Mouse (Mus musculus) gastrocnemius, postnatal 14 days (tissue): Measurements from ENCODE around the gene Cep170. TPM values are rescaled to one million over a fixed set of nuclear protein-coding genes. Genes with fewer than 3 reads are reported as not detected.
A peak's percentile ranks its signal among the peaks of the same experiment; 100 is the strongest.
"Not testable (repeated sequence)": the region's sequence is repeated elsewhere in the genome, so short reads cannot be mapped to it uniquely, and the experiment has no call there.

Source experiments
- DNase-seq: peaks from one replicate; pipeline ENCODE4 v3.0.0; 2021; ENCODE audit warnings: mixed read lengths
- intact Hi-C: fragments of 180-260 bp; cut with DNase I; formaldehyde crosslinking; loops from one replicate; pipeline ENCODE4 v1.15.1; 2025; ENCODE audit warnings: low total_unique reads
- long read RNA-seq, 2 experiments: library from polyadenylated mRNA; stranded (forward); transcript quantifications; one replicate each; pipeline ENCODE4 v2.0.0; 2021
- total RNA-seq, 2 experiments: library from RNA; stranded (reverse); gene quantifications; 2 replicates each; pipeline ENCODE4 v1.2.3; 2021

Gene Cep170
- 10 to 100 TPM; 20.2 to 25.3 TPM for total RNA-seq
- long read RNA-seq, experiment 1: 0 reads
- long read RNA-seq, experiment 2, partial matches to known transcripts: 2 of 3 reads
- long read RNA-seq, experiment 2, other reads (novel, unspliced or antisense): 1 of 3 reads

DNA sequence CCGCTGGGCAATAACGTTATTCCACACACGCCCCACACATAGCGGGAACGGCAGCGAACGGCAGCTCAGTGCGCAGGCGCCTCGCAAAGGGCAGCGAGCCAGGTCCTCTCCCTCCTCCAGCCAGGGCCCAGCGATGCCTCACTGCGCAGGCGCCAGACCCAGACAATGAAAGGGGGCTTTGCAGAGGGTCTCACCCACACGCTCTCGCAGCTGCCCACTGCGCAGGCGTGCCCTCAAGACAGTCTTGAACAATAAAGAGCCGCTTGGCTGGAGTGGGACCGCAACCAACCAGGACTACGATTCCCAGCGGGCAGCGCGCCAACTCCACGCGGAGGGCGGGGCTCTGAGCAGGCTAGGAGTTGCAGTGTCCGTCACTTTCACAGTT lies at the start of gene Cep170:
TSS of gene Cep170 (minus strand) at position 32 of the 385 bp plus-strand sequence.
- intact Hi-C loops: no loop called here
- DNase-seq: peak; percentile 98

DNA sequence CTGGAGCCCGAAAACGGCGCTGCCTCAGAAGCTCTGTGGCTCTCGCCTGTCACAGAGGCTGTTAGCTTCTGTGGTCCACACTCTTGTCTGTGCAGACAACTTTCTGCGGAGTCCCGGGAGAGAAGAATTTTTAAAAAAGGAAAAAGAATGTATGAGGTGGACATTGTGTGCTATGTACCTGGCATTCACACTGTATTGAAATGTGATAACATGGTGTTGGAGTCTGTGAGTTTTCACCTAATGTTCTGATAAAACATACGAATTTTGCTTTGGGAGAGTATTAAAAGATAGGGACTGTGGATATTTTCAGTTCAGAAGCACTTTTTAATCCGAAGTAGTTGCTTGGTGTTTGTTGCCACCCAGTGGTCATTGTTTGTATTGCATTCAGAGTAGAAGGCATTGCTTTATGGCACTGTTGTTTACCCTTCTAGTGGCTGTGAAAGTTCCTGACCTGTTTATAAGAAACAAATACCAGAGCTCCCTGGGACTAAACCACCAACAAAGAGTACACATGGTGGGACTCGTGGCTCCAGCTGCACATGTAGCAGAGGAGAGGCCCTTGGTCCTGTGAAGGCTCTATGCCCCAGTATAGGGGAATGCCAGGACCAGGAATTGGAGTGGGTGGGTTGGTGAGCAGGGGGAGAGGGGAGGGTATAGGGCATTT lies 48.2 kb upstream of the Cep170 start:
- intact Hi-C loops: loop anchor here (2.0 kb wide), 1 partner anchor 149 kb away; no protein-coding TSS in a partner anchor
- peak; percentile 22 for DNase-seq

DNA sequence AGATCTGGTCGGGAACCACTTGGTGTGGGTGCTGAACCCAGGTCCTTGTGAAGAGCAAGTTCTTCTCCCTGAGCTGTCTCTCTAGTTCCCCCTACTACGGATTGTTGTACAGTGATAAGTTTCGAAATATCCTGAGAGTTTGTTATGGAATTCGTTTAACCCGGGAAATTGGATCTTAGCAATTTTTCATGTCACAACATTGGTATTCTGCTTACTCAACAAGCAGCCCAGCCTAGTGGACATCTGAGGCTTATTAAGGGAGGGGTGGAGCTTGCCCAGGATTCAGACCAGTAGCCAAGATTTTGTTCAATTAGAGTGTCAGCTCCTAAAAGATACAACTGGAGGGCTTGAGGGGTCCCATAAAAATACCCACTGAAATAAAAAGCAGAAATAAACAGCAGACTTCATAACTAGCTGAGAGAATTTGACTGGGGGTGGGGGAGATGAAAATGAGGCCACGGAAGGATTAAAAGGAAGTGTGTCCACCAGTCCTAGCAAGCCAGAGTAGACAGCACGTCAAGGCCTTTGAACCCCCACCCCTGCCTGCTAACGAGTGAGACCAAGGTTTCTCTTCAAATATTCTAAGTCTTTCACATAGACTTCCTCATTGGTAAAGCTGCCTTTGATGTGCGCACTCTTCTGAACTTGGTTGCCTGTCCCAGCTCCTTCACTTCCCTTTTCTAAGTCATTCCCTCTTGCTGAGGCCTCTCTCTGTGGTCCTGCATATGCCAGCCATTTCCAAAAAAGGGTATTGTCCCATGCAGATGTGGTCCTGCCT lies 39.1 kb upstream of the Cep170 start:
- DNase-seq: no peak

DNA sequence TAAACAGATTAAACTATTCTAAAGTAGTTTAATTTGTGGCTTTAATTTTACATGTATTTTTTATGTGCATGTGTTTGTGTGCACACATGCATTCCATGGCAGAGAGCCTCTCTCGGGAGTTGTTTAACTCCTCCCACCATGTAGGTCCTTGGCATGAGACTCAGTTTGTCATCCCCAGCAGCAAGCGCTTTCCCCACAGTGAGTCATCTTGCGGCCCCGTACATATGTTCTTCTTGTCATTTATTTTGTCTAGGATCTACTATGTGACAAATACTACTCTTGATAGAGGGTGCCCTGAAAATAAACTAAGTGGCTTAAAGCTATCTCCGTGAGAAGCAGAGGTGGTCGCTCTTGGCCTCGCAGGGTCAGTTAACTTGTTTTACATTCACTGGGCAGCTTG lies 37.5 kb upstream of the Cep170 start:
- intact Hi-C loops: no loop called here
- no peak for DNase-seq

More for the DNA sequence above, 39.1 kb upstream of the Cep170 start:
- intact Hi-C loops: no loop called here

DNA sequence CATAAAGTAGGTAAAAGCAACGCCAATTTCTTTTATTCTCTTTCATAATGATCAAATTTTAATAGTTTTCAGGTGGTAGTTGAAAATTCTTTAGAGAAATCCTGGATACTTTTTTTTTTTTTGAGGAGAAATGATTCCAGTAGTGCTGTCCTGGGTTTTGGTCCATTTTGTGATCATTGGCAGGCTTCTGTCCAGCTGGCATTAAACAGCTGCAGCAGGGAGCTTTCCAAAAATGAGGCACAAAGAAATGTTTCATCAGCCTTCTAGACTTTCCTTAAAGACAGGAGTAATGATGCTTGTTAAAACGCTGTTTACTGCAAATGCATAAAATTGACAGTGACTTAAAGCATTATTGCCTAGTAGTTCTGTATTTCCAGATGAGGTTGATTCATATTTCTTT lies 35.5 kb upstream of the Cep170 start:
- intact Hi-C loops: no loop called here
- peak; percentile 31 for DNase-seq

DNA sequence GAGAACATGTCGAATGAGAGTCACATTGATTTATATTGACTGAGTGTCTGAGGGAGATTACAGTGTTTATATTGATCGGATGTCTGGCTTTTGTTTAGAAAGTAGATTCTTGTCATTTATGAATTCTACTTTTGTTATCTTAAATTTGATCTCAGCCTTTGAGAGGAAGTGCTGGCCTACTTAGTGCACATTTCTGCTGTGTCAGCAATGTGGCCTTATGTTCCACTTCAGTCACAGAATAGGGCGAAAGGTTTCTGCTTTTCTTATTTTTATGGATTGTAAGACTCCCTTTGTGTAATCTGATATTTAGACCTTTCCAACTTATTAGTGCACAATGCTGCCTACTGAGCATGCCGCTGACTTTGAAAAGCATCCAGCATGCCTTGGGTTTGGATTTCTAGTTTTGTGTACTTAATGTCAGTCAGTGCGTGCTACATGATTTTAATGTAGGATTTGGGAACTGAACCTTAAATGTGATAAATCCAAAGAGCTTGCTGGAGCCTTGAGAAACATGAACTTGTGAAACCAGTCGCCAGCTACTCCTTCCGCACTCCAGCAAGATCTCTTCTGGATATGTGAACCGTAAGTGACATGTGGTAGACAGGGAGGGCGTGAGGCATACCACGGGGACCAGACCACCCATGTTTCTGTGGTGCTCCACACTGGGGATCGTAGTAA lies 34.9 kb upstream of the Cep170 start:
- intact Hi-C loops: no loop called here
- no peak for DNase-seq

DNA sequence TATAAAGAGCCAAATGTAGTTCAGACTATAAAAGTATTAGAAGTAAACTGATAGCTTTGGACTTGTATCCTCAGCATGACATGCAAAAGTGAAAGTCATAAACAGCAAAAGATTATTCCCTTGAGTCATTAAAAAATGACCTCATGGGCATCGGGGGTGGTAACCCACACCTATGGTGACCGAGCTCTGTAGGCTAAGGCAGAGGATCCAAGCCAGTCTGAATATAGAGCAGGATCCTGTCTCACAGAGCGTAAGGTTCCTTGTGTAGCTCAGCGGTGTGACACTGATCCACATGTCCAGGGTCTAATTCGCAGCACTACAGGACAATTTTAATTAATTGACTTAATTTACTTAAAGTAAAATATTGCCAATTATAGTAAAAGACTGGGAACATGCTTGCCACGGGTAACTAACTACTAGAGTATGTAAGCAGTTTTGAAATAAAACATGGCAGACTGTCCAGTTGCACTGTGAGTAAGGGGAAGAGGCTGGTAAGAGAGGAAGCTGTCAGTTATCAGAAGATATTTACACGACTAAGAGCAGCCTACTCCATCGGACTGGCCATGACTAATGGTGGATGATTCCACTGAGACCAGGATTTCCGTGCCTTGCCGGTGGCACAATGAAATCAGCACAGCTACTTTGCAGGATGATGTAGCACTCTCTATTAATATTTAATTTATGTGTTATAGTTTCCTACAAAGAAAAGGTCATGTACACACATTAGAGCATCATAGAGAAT lies 33.4 kb upstream of the Cep170 start:
- DNase-seq: no peak
- intact Hi-C loops: no loop called here

DNA sequence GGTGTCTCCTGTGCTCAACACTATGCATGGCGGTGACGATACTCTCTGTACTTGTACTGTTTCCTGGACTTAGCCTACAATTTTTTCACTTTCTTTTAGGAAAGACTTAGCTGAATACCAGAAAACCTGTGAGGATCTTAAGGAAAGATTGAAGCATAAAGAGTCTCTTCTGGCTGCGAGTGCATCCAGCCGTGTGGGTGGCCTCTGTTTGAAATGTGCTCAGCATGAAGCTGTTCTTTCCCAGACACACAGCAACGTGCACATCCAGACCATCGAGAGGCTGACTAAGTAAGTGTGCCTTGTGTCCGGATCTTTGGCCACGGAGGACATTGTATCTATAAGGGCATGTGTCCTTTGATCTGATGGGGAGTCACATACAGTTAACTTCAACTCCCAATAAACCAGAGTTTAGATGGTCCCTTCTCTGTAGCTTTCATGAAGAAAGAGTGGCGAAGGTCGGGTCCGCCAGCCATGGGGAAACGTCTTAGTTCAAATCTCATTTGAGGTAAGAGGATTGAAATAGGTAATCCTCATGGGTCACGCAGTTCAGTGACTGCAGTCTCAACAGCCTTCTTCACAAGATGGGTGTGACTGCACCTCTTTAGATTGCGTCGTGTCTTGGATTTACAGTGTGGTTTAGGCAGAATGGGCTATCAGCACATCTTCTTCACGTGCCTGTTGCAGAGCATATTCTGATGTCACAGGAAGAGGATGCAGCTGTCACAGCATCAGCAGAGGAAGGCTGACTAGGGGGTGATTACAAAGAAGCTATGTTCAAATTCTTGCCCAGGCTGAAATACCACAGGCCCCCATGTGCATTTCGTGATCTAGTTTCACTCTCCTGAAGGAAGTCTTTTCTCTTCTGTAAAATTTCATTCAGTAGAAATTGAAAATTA lies 31.5 kb upstream of the Cep170 start:
- intact Hi-C loops: no loop called here
- DNase-seq: no peak

DNA sequence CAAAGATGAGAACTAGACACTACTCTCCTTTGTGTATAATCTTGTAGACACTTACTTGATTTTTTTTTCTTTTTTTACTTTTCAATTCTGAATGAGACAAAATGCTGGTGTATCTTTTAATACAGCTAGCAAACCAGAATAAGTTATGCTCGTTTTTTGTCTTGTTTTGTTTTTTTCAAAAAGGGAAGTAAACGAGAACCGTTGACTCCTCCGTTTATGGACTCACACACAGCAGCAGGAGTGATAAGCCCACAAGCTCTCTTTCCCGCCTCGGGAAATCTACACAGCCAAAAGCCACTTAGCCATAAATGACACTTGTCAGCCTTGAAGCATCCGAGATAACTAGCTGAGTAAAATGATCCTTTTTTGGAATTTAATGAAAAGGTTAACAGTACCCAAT lies 22.7 kb upstream of the Cep170 start:
- DNase-seq, intact Hi-C loops: not testable (repeated sequence)

DNA sequence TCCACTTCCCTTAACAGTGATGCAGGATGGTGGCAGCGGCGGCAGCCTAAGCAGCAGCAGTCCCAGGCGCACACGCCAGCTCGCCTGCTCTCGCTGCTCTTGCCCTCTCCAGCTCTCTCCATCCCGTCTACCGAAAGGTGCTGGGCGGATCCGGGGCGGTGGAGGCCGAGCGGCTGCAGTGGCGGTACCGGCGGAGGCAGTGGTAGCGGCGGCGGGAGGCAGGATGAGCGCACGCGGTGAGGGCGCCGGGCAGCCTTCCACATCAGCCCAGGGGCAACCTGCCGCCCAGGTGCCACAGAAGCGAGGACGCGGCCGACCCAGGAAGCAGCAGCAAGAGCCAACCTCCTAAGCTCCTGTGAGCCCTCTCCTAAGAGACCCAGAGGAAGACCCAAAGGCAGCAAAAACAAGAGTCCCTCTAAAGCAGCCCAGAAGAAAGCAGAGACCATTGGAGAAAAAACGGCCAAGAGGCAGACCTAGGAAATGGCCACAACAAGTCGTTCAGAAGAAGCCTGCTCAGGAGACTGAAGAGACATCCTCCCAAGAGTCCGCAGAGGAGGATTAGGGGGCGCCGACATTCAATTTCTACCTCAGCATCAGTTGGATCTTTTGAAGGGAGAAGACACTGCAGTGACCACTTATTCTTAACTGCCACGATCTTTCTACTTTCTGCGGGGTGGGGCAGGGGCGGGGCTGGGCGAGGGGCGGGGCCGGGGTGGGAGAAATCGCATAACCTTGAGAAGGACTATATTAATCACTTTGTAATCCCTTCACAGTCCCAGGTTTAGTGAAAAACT lies 21.8 kb upstream of the Cep170 start:
- intact Hi-C loops: no loop called here

DNA sequence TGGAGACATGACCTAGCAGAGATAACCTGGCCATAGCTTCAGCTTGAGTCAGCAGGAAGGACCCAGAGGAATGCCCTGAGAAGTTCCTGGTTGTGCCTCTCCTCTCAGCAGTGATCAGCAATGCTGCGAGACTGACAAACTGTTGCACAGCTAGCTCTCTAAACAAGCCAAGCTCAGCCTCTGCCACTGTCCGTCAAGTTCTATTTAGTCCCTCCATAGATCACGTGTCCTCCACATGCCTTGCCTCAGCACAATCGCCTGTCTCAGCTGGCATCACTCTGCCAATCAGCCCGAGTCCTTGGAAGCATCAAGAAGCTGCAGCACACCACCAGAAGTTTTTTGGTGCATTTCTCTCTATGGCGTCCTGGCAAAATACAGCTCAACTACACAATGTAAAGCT lies 21.0 kb upstream of the Cep170 start:
- DNase-seq: no peak
- intact Hi-C loops: no loop called here

More for the DNA sequence above, 21.8 kb upstream of the Cep170 start:
- DNase-seq: no peak

DNA sequence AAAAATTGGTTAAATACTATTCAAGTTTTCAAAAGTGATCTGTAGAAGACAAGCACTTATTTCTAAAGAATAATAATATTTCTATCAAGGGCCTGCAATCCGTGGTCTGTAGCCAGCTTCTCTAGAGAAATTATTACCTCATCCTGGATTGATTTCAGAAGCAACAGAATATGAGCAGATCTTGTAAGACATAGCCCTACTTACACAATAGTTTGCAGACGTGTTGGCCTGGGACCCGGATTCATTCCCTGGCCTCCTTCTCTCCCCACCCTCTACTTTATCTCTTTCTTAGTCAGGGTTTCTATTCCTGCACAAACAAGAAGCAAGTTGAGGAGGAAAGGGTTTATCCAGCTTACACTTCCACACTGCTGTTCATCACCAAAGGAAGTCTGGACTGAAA lies 20.1 kb upstream of the Cep170 start:
- intact Hi-C loops: no loop called here
- peak; percentile 42 for DNase-seq

DNA sequence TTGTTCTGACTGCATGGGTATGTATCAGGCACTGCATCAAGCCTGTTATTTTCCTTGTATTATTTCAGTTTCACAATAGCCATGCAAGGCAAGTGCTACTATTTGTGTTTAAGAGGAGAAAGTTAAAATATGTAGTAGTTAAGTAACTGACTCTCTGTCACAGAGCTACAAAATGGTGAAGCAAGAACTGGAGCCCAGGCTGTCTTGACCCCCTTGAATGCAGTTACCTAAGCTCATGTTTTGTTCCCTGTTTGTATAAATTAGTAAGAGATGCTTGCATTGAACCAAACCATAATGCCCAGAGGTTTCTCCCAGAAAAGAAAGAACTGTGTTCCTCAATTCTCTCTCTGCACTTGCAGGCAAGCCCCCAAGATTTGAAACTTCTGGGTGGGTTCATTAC lies 19.4 kb upstream of the Cep170 start:
- intact Hi-C loops: no loop called here
- DNase-seq: no peak

DNA sequence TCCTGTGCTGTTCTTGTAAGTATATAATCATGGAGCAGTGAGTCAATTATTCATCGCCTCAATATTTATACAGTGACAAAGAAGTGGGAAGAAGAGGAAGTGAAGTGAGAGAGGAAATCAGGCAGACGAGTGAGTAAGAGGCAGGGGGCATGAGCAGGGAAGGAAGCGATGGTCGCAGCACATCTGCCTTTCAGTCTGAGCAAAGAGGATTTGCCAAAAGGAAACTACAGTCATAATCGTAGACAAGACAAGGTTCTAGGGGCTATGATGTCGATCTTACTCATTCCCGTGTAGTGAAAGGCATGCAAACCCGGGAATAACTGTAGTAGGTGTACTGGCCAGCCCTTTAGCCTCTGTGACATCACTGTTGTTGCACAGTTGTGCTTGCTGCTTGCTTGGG lies 18.7 kb upstream of the Cep170 start:
- no peak for DNase-seq
- intact Hi-C loops: no loop called here

DNA sequence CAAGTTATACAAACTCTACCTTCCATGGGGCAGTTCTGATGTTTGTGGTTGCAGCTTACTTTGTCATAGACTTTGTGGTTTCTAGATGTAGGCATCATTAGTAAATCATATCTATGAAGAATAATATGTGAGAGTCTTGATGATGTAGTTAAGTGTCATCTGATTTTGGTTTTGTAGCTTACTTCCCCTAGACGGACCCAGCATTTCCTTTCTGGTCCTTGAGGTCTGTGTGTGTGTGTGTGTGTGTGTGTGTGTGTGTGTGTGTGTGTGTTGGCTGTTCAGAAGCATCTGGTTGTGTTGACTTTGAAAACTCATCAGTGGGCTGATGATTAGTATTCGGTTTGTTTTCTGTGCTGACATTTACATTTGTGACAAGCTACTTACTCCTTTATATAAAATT lies 18.2 kb upstream of the Cep170 start:
- intact Hi-C loops: no loop called here
- no peak for DNase-seq

DNA sequence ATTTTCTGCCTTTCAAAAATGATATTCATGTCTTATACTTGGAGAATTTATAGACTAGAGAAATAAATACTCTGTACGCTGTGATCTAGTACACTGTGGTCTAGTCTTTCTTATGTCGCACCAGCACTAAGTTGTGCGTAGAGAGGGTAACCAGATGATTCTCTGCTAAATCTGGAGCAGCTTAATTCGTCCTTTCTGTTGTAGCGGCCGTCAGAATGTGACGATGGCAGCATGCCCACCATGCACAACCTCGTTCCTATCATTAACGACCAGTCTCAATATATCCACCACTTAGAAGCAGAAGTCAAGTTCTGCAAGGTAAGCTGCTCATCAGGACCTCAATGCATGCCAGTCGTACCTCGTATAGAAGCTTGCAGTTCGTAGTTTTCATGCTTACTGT lies 14.8 kb upstream of the Cep170 start:
- DNase-seq: no peak

DNA sequence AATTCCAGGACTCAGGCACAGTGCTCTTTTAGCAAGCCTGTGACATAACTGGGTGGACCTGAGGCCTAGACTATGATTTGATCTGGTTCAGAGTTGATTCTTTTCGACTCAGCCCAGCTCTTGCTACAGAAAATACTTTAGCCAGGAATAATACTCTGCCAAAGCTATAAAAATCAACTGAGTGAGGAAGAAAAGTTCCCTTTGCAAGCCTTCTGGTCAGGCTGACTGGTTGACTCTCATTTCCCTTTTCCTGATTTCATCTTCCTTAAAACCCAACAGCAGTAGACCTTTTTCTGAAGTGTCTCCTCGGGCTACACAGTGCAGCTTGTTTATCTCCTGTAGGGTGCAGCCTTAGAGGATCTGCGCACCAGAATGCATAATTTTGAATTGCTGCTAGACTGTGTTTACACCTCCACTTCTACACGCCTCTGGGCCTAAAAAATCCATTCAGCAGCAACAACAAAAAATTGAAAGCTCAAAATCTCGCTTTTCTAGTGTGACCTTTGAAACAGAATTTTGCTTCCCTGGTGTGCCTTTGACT lies 14.1 kb upstream of the Cep170 start:
- intact Hi-C loops: no loop called here
- no peak for DNase-seq

More for the DNA sequence above, 14.8 kb upstream of the Cep170 start:
- intact Hi-C loops: no loop called here

DNA sequence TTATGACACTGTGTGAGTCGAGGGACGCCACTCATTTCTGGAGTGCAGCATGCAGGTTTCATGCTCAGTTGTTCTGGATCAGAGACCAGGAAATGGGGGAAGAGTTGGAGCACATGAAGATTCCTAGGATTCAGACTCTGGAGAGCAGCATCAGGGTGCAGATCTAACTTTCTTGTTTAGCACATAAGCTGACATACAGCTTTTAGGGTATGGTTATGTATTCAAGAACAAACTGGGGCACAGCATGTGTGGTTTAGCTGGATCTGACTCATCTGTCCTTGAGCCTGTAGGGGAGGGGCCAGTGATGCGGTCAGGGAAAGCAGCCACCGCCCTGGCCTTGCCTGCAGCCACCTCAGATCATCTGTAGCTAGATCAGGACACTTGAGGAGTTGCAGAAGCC lies 13.5 kb upstream of the Cep170 start:
- intact Hi-C loops: no loop called here
- peak; percentile 62 for DNase-seq
